Mouse (Mus musculus) midbrain, embryonic 12.5 days (tissue): ENCODE results near the gene Clk4. TPM values are rescaled to one million over a fixed set of nuclear protein-coding genes. Genes with fewer than 3 reads are reported as not detected.

Experiments used
- ATAC-seq: fragments of 200-750 bp; cut with Nextera tagmentation; 2 replicates; pipeline ENCODE4 v1.8.0; 2017; ENCODE audit warnings: low read depth, moderate TSS enrichment, moderate library complexity; ENCODE audit not compliant: low FRiP score
- H3K27ac ChIP-seq: fragments of 300-500 bp; sonication (generic); replicated peaks from 2 replicates; pipeline ENCODE4 v1.5.1; 2016; ENCODE audit warnings: mild to moderate bottlenecking
- H3K27me3 ChIP-seq: fragments of 300-500 bp; sonication (generic); 2 replicates; pipeline ENCODE4 v1.6.1; 2016; ENCODE audit warnings: mild to moderate bottlenecking
- H3K36me3 ChIP-seq: fragments of 300-500 bp; sonication (generic); 2 replicates; pipeline ENCODE4 v1.6.1; 2016
- H3K4me1 ChIP-seq: fragments of 300-500 bp; sonication (generic); 2 replicates; pipeline ENCODE4 v1.6.1; 2016
- H3K4me2 ChIP-seq: fragments of 300-500 bp; sonication (generic); replicated peaks from 2 replicates; pipeline ENCODE4 v1.6.1; 2016; ENCODE audit warnings: mild to moderate bottlenecking, moderate library complexity
- H3K4me3 ChIP-seq: fragments of 300-500 bp; sonication (generic); 2 replicates; pipeline ENCODE4 v1.5.1; 2016; ENCODE audit warnings: mild to moderate bottlenecking
- H3K9ac ChIP-seq: fragments of 300-500 bp; sonication (generic); replicated peaks from 2 replicates; pipeline ENCODE4 v1.6.1; 2016; ENCODE audit warnings: mild to moderate bottlenecking, moderate library complexity
- H3K9me3 ChIP-seq: fragments of 300-500 bp; sonication (generic); 2 replicates; pipeline ENCODE4 v1.6.1; 2016; ENCODE audit warnings: mild to moderate bottlenecking
- WGBS: fragments of 180-500 bp; shearing (Covaris S2); methylation state at CpG from one replicate; pipeline ENCODE4 v1.1.7; 2016; 5-methylcytosine and 5-hydroxymethylcytosine counted together
- polyA plus RNA-seq: library from polyadenylated mRNA; unstranded; fragments of >200 nt; fragmentation: Nextera tagmentation; extraction: Ambion mirVana; gene quantifications from 2 replicates; pipeline ENCODE4 v1.2.1, GENCODE M21; 2016

Clk4 gene
- polyA plus RNA-seq, 1 experiment from 2014 or later: 150 TPM

GRCm38 (mm10) chr11:51315991-51316810 is 54.7 kb downstream of the Clk4 start:
- H3K27ac ChIP-seq: no peak overlapping the region
- no peak overlapping the region for H3K4me2 ChIP-seq
- H3K27me3 ChIP-seq: no peaks in the 10 kb centered on the region
- no peak overlapping the region for H3K4me3 ChIP-seq
- H3K36me3 ChIP-seq: no peaks in the 10 kb centered on the region
- WGBS: 63% methylated on average over 7 of the region's 7 CpGs
- peaks cover 7% of the 10 kb centered on the region; the same call in 1 of the 2 replicates for H3K4me1 ChIP-seq
- ATAC-seq: no peak
- H3K9me3 ChIP-seq: 0 out of 2 replicates have a peak, but pooled peaks cover 2% of the 10 kb centered on the region
- H3K9ac ChIP-seq: no peak overlapping the region

- ATAC-seq: no peak
- Histone ChIP-seq H3K9ac (no peak overlapping the region), H3K9me3 (no peaks in the 10 kb centered on the region), H3K4me3 (no peak overlapping the region), H3K27me3 (no peaks in the 10 kb centered on the region), H3K27ac (no peak overlapping the region), H3K36me3 (no peaks in the 10 kb centered on the region), H3K4me1 (peaks cover 7% of the 10 kb centered on the region; the same call in 1 of the 2 replicates), H3K4me2 (no peak overlapping the region)
Observed at GRCm38 (mm10) chr11:51320609-51321008, 59.1 kb downstream of the Clk4 start.

GRCm38 (mm10) chr11:51326908-51327307 is 65.4 kb downstream of the Clk4 start:
- no peak overlapping the region for H3K27ac ChIP-seq
- no peaks in the 10 kb centered on the region for H3K4me1 ChIP-seq
- H3K36me3 ChIP-seq: no peaks in the 10 kb centered on the region
- no peaks in the 10 kb centered on the region for H3K9me3 ChIP-seq
- no peak for ATAC-seq
- no peak overlapping the region for H3K4me3 ChIP-seq
- H3K9ac ChIP-seq: no peak overlapping the region
- no peaks in the 10 kb centered on the region for H3K27me3 ChIP-seq
- 69% methylated on average over 6 of the region's 6 CpGs for WGBS
- H3K4me2 ChIP-seq: no peak overlapping the region

GRCm38 (mm10) chr11:51328387-51328942 is 66.9 kb downstream of the Clk4 start:
- H3K4me1 ChIP-seq: no peaks in the 10 kb centered on the region
- no peak for ATAC-seq
- 0 out of 2 replicates have a peak, but pooled peaks cover 3% of the 10 kb centered on the region for H3K9me3 ChIP-seq
- no peak overlapping the region for H3K27ac ChIP-seq
- H3K9ac ChIP-seq: no peak overlapping the region
- 88% methylated on average over 12 of the region's 12 CpGs for WGBS
- H3K36me3 ChIP-seq: no peaks in the 10 kb centered on the region
- no peak overlapping the region for H3K4me3 ChIP-seq
- no peaks in the 10 kb centered on the region for H3K27me3 ChIP-seq
- H3K4me2 ChIP-seq: no peak overlapping the region

GRCm38 (mm10) chr11:51329837-51330714 is 68.5 kb downstream of the Clk4 start:
- Histone ChIP-seq H3K9ac (no peak overlapping the region), H3K9me3 (0 out of 2 replicates have a peak, but pooled peaks cover 3% of the 10 kb centered on the region), H3K4me2 (no peak overlapping the region)

More at GRCm38 (mm10) chr11:51329837-51330714, 68.5 kb downstream of the Clk4 start:
- 88% methylated on average over 11 of the region's 11 CpGs for WGBS
- ATAC-seq: no peak
- no peaks in the 10 kb centered on the region for H3K27me3 ChIP-seq
- H3K4me3 ChIP-seq: no peak overlapping the region
- H3K4me1 ChIP-seq: no peaks in the 10 kb centered on the region
- H3K27ac ChIP-seq: no peak overlapping the region
- no peaks in the 10 kb centered on the region for H3K36me3 ChIP-seq

Other genes starting within 250 kb of the Clk4 start
- gene Olfr54, start 247.5 kb upstream of the Clk4 start, polyA plus RNA-seq: not detected in 2 replicates
- not detected in 2 replicates for gene Olfr1375, start 213.6 kb upstream of the Clk4 start, polyA plus RNA-seq
- gene Zfp354a, start 202.5 kb upstream of the Clk4 start, polyA plus RNA-seq: 11.3 and 11.7 TPM in 2 replicates
- not detected in 2 replicates for gene Gm12569, start 41.3 kb upstream of the Clk4 start, polyA plus RNA-seq
- gene BC049762, start 1.3 kb downstream of the Clk4 start, polyA plus RNA-seq: 0.20 and 0.85 TPM in 2 replicates
- 14.8 and 18.3 TPM in 2 replicates for gene Col23a1, start 28.2 kb downstream of the Clk4 start, polyA plus RNA-seq